8 mouse cellular contexts compared by ENCODE assay signal in the genomic region with DNA sequence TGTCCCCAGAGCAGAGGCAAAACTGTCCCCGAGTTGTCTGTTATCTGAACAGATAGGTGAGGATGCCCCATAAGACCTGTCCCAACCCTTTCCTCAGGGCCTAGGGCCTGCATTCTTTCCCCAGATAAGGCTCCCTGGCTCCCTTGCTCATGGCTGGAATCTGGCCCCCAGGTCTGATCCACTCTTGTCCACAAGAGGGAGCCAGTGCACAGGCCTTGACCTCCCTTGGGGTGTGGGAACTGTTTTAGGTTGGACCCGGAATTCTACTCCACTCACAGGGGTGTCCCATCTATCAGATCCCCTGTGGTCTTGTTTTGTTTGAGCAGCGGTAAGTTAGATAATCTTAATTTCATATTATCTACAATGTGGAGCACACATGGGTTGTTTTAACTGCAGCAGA. TPM values are rescaled to one million over a fixed set of nuclear protein-coding genes. Genes with fewer than 3 reads are reported as not detected.
DNase-seq lines count a peak whose midpoint lies in the region; ATAC-seq lines count a peak whose summit lies in the region.

No protein-coding gene starts in this region.

- no peak overlapping the region for H3K4me3 ChIP-seq in hindbrain, embryonic 14.5 days (replicated peaks; ENCODE audit: low read length)

- no peak overlapping the region for H3K27ac ChIP-seq in hindbrain, embryonic 14.5 days

- ATAC-seq in hindbrain, embryonic 14.5 days (ENCODE audit: low FRiP score), result peak; percentile 44; the same call in 1 of the 2 replicates
- ATAC-seq in megakaryocyte progenitor cell, adult 5-6 weeks (replicated peaks; ENCODE audit: poor library complexity), result peak; percentile 77

- H3K27me3 ChIP-seq in hindbrain, embryonic 14.5 days (ENCODE audit: control insufficient read depth, insufficient read depth, low read length), result 0 out of 2 replicates have a peak, but pooled peaks cover 6% of the 10 kb centered on the region

- H3K4me2 ChIP-seq in hindbrain, embryonic 14.5 days (replicated peaks), result no peak overlapping the region

- WGBS in hindbrain, embryonic 14.5 days, result 12% methylated on average over 3 of the region's 3 CpGs

- H3K9ac ChIP-seq in hindbrain, embryonic 14.5 days, result no peak overlapping the region

- H3K9me3 ChIP-seq in hindbrain, embryonic 14.5 days (ENCODE audit: control insufficient read depth, low read length), result no peaks in the 10 kb centered on the region

- peak; percentile 28 for DNase-seq in WW6 (ENCODE audit: low read depth, low spot score)
- DNase-seq in cerebellum, adult 8-10 months, result peak; percentile 69
- peak; percentile 75 for DNase-seq in forelimb bud, embryonic 11.5 days (ENCODE audit: low read depth, low spot score)
- peak; percentile 81 for DNase-seq in hindbrain, embryonic 14.5 days (ENCODE audit: low spot score)
- peak; percentile 30 for DNase-seq in left cerebral cortex, adult 11 months (ENCODE audit: low spot score)
- peak; percentile 69 to 83 for DNase-seq in right cerebral cortex, postnatal 10 days (ENCODE audit: low spot score in 2 of 2)
- peak; percentile 59 to 82 for DNase-seq in urinary bladder, postnatal 4 days (ENCODE audit: low spot score in 2 of 2)

- peaks cover 12% of the 10 kb centered on the region for H3K4me1 ChIP-seq in hindbrain, embryonic 14.5 days (replicated peaks; ENCODE audit: control insufficient read depth, insufficient read depth, low read length)

- H3K36me3 ChIP-seq in hindbrain, embryonic 14.5 days (replicated peaks; ENCODE audit: control insufficient read depth, insufficient read depth), result no peaks in the 10 kb centered on the region

RNA-seq across cellular contexts. Expression of a gene that starts 35.1 kb away (rescaled TPM):
- 0.87 and 1.0 TPM in 2 replicates for polyA plus RNA-seq in hindbrain, embryonic 14.5 days (2014; fragmentation: Nextera tagmentation; extraction: Ambion mirVana)
- not detected in 2 replicates for total RNA-seq in megakaryocyte progenitor cell, adult 5-6 weeks (2015)
- not detected in 2 replicates for total RNA-seq in megakaryocyte progenitor cell, adult 5-6 weeks (2017)

Comparison
In these comparisons a context has a peak if more than half of its experiments do, and no peak if none do; other contexts are left out.
1. DNase-seq: peak in every context shown above with its lines; median percentile 81 in hindbrain, embryonic 14.5 days; 76 in right cerebral cortex, postnatal 10 days; 75 in forelimb bud, embryonic 11.5 days; 70 in urinary bladder, postnatal 4 days; 69 in cerebellum, adult 8-10 months; 30 in left cerebral cortex, adult 11 months; 28 in WW6.